Mouse (Mus musculus) hindbrain, embryonic 12.5 days (tissue): ENCODE results near the gene Podn. TPM values are rescaled to one million over a fixed set of nuclear protein-coding genes. Genes with fewer than 3 reads are reported as not detected.

Experiments
- ATAC-seq: fragments of 200-750 bp; cut with Nextera tagmentation; 2 replicates; pipeline ENCODE4 v1.8.0; 2017; ENCODE audit warnings: moderate TSS enrichment; ENCODE audit not compliant: low FRiP score
- H3K27ac ChIP-seq: fragments of 300-500 bp; sonication (generic); 2 replicates; pipeline ENCODE4 v1.5.1; 2016; ENCODE audit warnings: mild to moderate bottlenecking
- H3K27me3 ChIP-seq: fragments of 300-500 bp; sonication (generic); 2 replicates; pipeline ENCODE4 v1.6.1; 2016; ENCODE audit warnings: mild to moderate bottlenecking
- H3K36me3 ChIP-seq: fragments of 300-500 bp; sonication (generic); 2 replicates; pipeline ENCODE4 v1.6.1; 2016; ENCODE audit warnings: mild to moderate bottlenecking
- H3K4me1 ChIP-seq: fragments of 300-500 bp; sonication (generic); 2 replicates; pipeline ENCODE4 v1.6.1; 2016
- H3K4me2 ChIP-seq: fragments of 300-500 bp; sonication (generic); replicated peaks from 2 replicates; pipeline ENCODE4 v1.6.1; 2016; ENCODE audit warnings: mild to moderate bottlenecking
- H3K4me3 ChIP-seq: fragments of 300-500 bp; sonication (generic); 2 replicates; pipeline ENCODE4 v1.5.1; 2016; ENCODE audit warnings: mild to moderate bottlenecking
- H3K9ac ChIP-seq: fragments of 300-500 bp; sonication (generic); 2 replicates; pipeline ENCODE4 v1.6.1; 2016; ENCODE audit warnings: mild to moderate bottlenecking, moderate library complexity
- H3K9me3 ChIP-seq: fragments of 300-500 bp; sonication (generic); replicated peaks from 2 replicates; pipeline ENCODE4 v1.6.1; 2016; ENCODE audit warnings: mild to moderate bottlenecking
- WGBS: fragments of 180-500 bp; shearing (Covaris S2); methylation state at CpG from one replicate; pipeline ENCODE4 v1.1.7; 2016; 5-methylcytosine and 5-hydroxymethylcytosine counted together
- polyA plus RNA-seq: library from polyadenylated mRNA; unstranded; fragments of >200 nt; fragmentation: Nextera tagmentation; extraction: Ambion mirVana; gene quantifications from 2 replicates; pipeline ENCODE4 v1.2.1, GENCODE M21; 2016

Podn gene
- polyA plus RNA-seq, 1 experiment from 2014 or later = 0.48 TPM

DNA sequence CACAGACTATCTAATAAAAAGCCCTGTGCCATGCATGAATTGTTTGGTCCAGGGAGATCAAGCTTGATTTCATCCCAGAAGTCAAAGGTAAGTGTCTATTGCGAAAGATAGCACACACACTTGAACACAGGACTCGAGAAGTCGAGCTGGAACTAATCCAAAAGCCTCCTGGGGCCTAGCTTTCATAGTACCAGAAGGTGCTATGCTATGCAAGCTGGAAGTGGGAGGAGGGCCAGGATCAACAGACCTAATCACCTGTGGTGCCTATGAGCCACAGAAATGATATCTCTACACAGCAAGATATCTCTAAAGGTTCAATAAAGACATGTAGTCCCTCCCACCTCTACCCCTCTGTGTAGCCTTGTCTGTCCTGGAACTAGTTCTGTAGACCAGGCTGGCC lies 24.2 kb downstream of the Podn start:
- 94% methylated on average over 3 of the region's 3 CpGs for whole genome bisulfite sequencing
- Histone ChIP-seq H3K4me1 (peaks cover 14% of the 10 kb centered on the region), H3K4me3 (no peak overlapping the region), H3K9me3 (no peaks in the 10 kb centered on the region), H3K4me2 (no peak overlapping the region), H3K27me3 (no peaks in the 10 kb centered on the region), H3K27ac (no peak overlapping the region), H3K9ac (no peak overlapping the region), H3K36me3 (peaks cover 11% of the 10 kb centered on the region)
- ATAC-seq = no peak

DNA sequence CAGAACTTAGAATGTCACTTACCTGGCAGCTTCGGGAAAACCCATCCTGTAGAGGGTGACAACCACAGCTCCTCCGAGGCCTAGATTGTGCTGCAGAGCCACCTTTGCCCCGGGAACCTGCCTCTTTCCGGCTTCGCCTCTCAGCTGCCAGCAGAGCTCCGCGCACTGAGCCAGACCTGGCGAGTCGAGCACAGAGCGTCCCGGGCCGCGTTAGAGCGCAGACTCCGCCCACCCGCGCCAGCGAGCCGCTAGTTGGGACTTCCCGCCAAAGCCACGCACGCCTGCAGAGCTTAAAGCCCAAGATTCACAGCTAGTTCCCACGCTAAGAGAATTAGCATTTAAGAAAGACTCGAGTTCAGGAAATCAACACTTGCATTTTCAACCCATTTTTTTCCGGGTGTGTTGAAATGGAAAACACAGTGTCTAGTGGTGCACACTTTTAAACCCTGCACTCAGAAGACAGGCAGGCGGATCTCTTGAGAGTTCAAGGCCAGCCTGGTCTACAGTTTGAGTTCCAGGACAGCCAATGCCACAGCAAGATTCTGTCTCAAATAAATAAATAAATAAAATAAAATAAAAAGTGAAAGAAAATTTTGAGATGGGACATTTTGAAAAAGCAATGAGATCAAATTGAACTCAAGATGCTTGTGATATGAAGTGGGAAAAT lies 24.9 kb downstream of the Podn start:
- peak; percentile 97 for ATAC-seq
- H3K9ac ChIP-seq = peak overlapping the region; percentile 67
- H3K4me2 ChIP-seq = peak overlapping the region; percentile 89
- H3K27me3 ChIP-seq = no peaks in the 10 kb centered on the region
- H3K4me3 ChIP-seq = peak overlapping the region; percentile 52
- peaks cover 12% of the 10 kb centered on the region for H3K36me3 ChIP-seq
- 3% methylated on average over 26 of the region's 26 CpGs for WGBS
- H3K9me3 ChIP-seq = no peaks in the 10 kb centered on the region
- H3K27ac ChIP-seq = no peak overlapping the region
- peaks cover 14% of the 10 kb centered on the region for H3K4me1 ChIP-seq

DNA sequence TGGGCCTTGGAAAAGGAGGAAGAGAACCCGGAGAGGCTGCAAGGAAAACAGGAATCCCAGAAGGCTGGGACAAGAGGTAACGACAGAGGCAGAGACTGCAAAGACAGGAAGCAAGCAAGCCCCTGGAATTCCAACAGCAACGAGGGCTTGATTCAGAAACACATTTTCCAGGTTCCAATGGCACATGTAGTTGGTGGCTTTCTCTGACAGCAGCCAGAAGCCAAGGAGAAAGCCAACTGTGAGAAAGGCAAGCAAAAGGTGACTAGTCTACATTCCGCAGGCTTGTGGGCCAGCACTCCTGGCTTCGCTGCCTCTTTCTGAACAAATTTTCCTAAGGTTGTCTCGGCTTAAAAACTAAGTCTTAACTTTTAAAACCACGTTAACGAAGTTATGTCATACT lies 25.5 kb downstream of the Podn start:
- no peak for ATAC-seq
- Histone ChIP-seq H3K27me3 (no peaks in the 10 kb centered on the region), H3K9me3 (no peaks in the 10 kb centered on the region), H3K9ac (peak overlapping the region; percentile 67), H3K4me2 (peak overlapping the region; percentile 89), H3K4me1 (peaks cover 14% of the 10 kb centered on the region), H3K27ac (no peak overlapping the region), H3K36me3 (peaks cover 18% of the 10 kb centered on the region), H3K4me3 (peak overlapping the region; percentile 52)
- WGBS = 10% methylated on average over 8 of the region's 8 CpGs

DNA sequence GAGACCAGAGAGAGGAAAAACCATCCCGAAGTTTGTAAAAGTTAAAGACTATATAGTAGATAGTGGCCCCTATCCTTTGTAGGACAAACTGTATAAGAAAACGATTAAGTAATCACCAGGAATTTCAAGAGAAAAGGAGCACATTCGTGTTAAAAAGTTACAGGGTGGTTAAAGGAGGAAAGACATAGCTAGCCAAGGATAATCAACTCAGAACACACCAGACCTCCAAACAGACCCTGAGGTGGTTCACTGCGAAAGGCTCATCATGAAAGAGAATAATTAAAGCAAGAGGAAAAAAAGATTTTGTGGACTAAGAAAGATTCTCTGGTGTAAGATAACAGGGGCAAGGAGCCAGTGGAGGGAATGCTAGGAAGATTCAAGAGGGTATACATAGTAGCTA lies 26.0 kb downstream of the Podn start:
- H3K9me3 ChIP-seq = no peaks in the 10 kb centered on the region
- H3K27ac ChIP-seq = no peak overlapping the region
- H3K36me3 ChIP-seq = peaks cover 18% of the 10 kb centered on the region
- H3K9ac ChIP-seq = peak overlapping the region; percentile 67
- H3K4me3 ChIP-seq = peak overlapping the region; percentile 52
- H3K4me1 ChIP-seq = peaks cover 14% of the 10 kb centered on the region
- 77% methylated on average over 4 of the region's 4 CpGs for WGBS
- peak overlapping the region; percentile 89 for H3K4me2 ChIP-seq
- ATAC-seq = no peak
- no peaks in the 10 kb centered on the region for H3K27me3 ChIP-seq

DNA sequence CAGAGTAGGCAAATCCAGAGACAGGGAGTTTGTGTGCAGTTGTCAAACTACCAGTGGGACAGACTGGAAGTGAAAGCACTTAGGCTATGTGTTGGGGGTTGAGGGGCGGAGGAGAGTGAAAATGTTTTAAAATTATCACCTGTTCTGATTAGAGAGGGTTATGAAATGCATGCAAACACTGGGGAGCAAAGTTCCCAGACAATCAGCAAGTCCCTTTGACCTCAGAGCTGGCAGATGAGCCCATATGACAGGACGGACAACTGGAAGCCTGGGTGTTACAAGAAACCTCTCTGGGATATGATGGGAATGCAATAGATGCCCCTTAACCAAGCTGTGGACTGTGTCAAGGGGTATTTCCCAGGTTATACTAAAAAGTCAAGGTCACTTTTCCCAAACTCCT lies 28.2 kb downstream of the Podn start:
- no peaks in the 10 kb centered on the region for H3K27me3 ChIP-seq
- peaks cover 25% of the 10 kb centered on the region for H3K36me3 ChIP-seq
- 91% methylated on average over 2 of the region's 2 CpGs for WGBS
- peaks cover 14% of the 10 kb centered on the region for H3K4me1 ChIP-seq
- H3K9me3 ChIP-seq = no peaks in the 10 kb centered on the region
- H3K27ac ChIP-seq = no peak overlapping the region
- no peak for ATAC-seq
- H3K4me3 ChIP-seq = no peak overlapping the region
- no peak overlapping the region for H3K4me2 ChIP-seq
- no peak overlapping the region for H3K9ac ChIP-seq

DNA sequence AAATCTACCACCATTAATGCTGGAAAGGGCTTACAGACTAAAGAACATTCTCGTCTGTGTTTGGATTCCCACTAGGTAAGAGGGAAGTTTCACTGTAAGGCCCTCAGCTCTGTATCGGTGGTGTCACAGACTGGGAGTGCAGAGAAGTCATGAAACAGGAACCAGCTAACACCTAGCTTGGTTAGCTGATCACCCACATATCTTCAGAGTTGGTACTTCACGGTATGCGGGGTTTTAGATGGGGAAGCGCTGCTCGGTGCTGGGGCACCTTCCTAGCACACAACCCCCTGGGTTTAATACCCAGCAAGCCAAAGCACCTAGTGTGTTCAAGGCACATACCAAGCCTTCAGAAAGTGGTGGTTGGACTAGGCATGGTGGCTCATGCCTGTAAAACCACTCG lies 29.0 kb downstream of the Podn start:
- Histone ChIP-seq H3K36me3 (peaks cover 33% of the 10 kb centered on the region), H3K4me2 (no peak overlapping the region), H3K4me1 (peaks cover 14% of the 10 kb centered on the region), H3K27me3 (no peaks in the 10 kb centered on the region), H3K9ac (no peak overlapping the region), H3K9me3 (no peaks in the 10 kb centered on the region), H3K4me3 (no peak overlapping the region), H3K27ac (no peak overlapping the region)
- 90% methylated on average over 7 of the region's 7 CpGs for WGBS
- no peak for ATAC-seq

DNA sequence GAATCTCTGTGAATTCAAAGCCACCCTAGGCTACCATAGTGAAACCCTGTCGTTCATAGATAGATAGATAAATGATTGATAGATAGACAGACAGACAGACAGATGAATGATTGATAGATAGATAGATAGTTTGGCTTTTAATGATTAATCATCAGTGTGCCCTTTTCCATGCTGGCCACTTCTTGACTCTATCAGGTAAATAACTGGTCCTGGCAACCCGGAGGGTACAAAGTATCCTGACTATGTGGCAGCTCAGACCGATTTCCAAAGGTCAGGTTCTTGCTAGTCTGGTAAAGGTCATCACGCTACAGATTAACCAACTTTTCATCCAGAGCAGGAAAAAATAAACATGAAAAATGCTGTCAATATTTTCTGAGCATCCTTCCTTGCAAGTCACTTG lies 29.7 kb downstream of the Podn start:
- no peak overlapping the region for H3K27ac ChIP-seq
- H3K4me2 ChIP-seq = no peak overlapping the region
- ATAC-seq = no peak
- WGBS = 93% methylated on average over 4 of the region's 4 CpGs
- H3K36me3 ChIP-seq = peaks cover 36% of the 10 kb centered on the region
- no peaks in the 10 kb centered on the region for H3K9me3 ChIP-seq
- H3K27me3 ChIP-seq = no peaks in the 10 kb centered on the region
- H3K9ac ChIP-seq = no peak overlapping the region
- H3K4me1 ChIP-seq = peaks cover 14% of the 10 kb centered on the region
- no peak overlapping the region for H3K4me3 ChIP-seq

DNA sequence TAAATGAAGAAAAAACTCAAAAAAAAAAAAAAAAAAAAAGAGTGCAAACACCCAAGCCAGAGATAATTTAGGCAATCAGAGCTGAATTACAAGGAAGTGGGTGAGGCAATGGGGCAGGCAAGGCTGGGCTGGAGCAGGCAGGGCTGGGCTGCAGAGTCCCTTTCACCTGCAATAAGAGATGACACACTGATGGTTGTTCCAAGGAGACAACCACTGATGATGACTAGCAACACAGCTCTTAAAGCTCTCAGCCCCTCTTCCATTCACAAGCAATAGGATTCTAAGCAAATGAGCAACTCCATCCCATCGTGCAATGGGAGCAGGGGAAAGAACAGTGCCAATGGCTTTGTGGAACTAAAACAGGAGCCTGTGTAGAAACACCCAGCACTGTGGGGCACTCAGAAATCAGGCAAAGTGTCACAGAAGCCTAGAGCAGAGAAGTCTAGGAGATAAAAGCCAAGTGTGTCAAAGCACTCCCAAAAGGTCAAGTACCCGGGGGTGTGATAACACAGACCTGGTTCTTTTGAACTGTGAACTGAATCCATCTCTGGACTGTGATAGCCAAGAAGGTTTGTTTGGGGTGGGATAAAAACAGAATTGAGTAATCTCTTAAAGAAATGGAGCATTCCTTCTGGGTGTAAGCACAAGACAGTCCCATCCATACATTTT lies 30.9 kb downstream of the Podn start:
- Histone ChIP-seq H3K4me1 (peaks cover 9% of the 10 kb centered on the region), H3K9me3 (no peaks in the 10 kb centered on the region), H3K36me3 (peaks cover 45% of the 10 kb centered on the region), H3K9ac (no peak overlapping the region), H3K27ac (no peak overlapping the region), H3K4me3 (no peak overlapping the region), H3K27me3 (no peaks in the 10 kb centered on the region), H3K4me2 (no peak overlapping the region)
- ATAC-seq = no peak
- 91% methylated on average over 2 of the region's 2 CpGs for WGBS

DNA sequence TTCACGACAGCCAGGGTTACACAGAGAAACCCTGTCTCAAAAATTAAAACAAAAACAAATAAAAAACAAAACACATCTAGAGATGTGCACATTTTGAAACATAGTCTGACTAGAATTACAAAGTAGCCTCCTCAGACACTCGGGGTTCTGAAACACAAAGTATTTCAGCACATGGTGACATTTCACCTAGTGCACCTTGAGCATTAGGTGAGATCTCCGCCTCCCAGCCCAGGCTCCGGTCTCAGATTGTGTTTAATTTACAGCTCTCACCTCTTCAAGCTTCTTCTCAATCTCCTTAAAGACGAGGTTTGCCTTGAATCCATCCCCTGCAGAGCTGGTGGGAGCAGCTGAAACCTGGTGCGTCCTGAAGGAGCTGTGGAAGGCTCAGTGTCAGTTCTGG lies 32.6 kb downstream of the Podn start:
- Histone ChIP-seq H3K9ac (no peak overlapping the region), H3K9me3 (no peaks in the 10 kb centered on the region), H3K27ac (no peak overlapping the region), H3K4me3 (no peak overlapping the region), H3K27me3 (no peaks in the 10 kb centered on the region), H3K4me2 (no peak overlapping the region), H3K4me1 (no peaks in the 10 kb centered on the region), H3K36me3 (peaks cover 56% of the 10 kb centered on the region)
- ATAC-seq = no peak
- 88% methylated on average over 6 of the region's 6 CpGs for WGBS

DNA sequence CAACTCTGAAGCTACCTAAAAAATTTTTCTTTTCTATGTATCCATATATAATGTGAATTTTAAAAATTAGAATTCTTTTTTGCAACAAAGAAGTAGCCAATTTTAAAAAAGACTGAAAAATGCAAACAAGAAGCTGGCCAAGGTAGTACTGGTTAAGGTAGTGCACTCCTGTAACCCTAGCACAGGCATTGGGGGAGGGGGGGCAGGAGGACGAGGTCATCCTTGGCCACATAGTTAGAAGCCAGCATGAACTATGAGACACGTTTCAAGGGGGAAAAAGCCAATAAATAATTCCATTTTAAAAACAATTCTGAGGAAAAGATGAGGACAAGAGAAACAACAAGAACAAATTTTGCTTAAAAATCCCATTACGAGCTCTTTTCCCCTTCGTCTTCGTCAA lies 33.7 kb downstream of the Podn start:
- no peak overlapping the region for H3K4me3 ChIP-seq
- H3K27me3 ChIP-seq = no peaks in the 10 kb centered on the region
- no peak overlapping the region for H3K9ac ChIP-seq
- no peak for ATAC-seq
- H3K4me2 ChIP-seq = no peak overlapping the region
- WGBS = 90% methylated on average over 5 of the region's 5 CpGs
- H3K9me3 ChIP-seq = no peaks in the 10 kb centered on the region
- no peaks in the 10 kb centered on the region for H3K4me1 ChIP-seq
- H3K27ac ChIP-seq = no peak overlapping the region
- peaks cover 52% of the 10 kb centered on the region for H3K36me3 ChIP-seq

DNA sequence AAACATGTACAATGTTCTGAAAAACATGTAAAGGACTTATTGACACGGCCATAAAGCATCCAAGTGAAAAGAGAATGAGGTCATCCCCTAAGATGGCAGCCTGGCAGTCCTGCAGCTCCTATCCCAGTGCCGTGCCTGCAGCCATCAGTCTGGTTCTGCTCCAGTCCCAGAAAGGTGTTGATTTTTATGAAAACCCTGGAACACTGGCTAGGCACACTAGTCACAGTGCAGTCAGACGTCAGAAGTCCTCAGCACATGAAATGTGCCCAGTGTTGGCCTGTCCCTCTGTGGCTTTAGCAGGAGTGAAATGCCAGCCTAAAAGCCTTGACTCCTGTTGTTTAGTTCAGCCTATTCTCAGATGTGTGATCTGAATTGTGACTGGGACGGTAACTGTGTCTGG lies 35.5 kb downstream of the Podn start:
- no peak for ATAC-seq
- H3K27me3 ChIP-seq = no peaks in the 10 kb centered on the region
- no peaks in the 10 kb centered on the region for H3K9me3 ChIP-seq
- WGBS = 80% methylated on average over 4 of the region's 4 CpGs
- peaks cover 50% of the 10 kb centered on the region for H3K36me3 ChIP-seq
- H3K4me2 ChIP-seq = no peak overlapping the region
- no peak overlapping the region for H3K9ac ChIP-seq
- no peak overlapping the region for H3K27ac ChIP-seq
- no peak overlapping the region for H3K4me3 ChIP-seq
- no peaks in the 10 kb centered on the region for H3K4me1 ChIP-seq

DNA sequence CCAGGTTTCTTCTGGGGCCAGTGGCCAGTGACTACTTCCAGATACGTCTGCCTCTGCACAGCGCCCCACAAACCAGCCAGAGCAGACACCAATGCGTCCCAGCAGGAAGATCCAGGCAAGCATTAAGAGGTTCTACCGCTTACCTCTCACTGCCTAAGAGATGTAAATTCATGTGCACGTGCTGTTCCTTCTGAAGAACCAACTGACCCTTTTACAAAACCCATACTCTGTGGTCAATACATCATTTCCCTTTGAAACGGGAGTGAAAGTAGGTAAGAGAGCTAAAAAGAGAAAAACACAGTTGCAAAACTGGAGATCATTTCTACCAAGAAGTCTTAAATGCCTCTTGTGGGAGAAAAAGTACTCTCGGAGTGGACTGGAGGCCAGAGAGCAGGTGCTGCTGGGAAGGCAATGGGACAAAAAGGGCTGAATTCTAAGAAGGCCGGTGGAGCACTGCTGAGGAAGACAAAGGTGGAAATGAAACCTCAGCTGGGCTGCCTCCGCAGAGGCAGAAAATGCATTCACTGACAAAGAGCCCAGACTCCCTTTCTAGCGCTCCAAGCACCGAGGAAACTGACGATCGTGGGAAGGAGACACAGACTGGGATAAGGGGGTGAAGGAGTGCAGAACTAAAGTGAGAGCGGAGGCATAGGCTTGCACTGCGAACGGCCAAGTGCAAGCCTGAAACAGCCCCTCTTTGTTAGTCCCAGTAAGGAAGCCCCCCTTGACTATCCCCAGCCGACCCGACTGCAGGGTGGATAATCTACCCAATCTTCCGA lies 36.5 kb downstream of the Podn start:
- Histone ChIP-seq H3K9me3 (no peaks in the 10 kb centered on the region), H3K4me2 (0 out of 2 replicates have a peak overlapping the region, but pooled peaks have one; percentile 0), H3K27ac (no peak overlapping the region), H3K4me1 (no peaks in the 10 kb centered on the region), H3K27me3 (no peaks in the 10 kb centered on the region), H3K36me3 (peaks cover 60% of the 10 kb centered on the region), H3K9ac (no peak overlapping the region), H3K4me3 (no peak overlapping the region)
- ATAC-seq = no peak
- WGBS = 50% methylated on average over 19 of the region's 19 CpGs
